Mouse (Mus musculus) ES-E14 (cell line): Measurements from ENCODE around the gene Trpm1. TPM values are rescaled to one million over a fixed set of nuclear protein-coding genes. Genes with fewer than 3 reads are reported as not detected.
"Not testable (repeated sequence)": the region's sequence is repeated elsewhere in the genome, so short reads cannot be mapped to it uniquely, and the experiment has no call there.

Source experiments
- DNase-seq: peaks from one replicate; pipeline ENCODE4 v3.0.0-alpha.2; 2013; ENCODE audit warnings: low read depth, low spot score
- H3K27ac ChIP-seq: 2 replicates; pipeline ENCODE4 v1.5.1; 2012; ENCODE audit warnings: low read depth, mild to moderate bottlenecking, low read length, moderate library complexity, mixed read lengths; ENCODE audit not compliant: poor library complexity, insufficient read depth, severe bottlenecking
- H3K36me3 ChIP-seq: 2 replicates; pipeline ENCODE4 v1.6.1; 2012; ENCODE audit warnings: mild to moderate bottlenecking, low read length, moderate library complexity, mixed read lengths; ENCODE audit not compliant: control insufficient read depth, poor library complexity, insufficient read depth, severe bottlenecking
- H3K4me1 ChIP-seq, 2 experiments: fragments of 150-350 bp in 1 of 2; sonication (generic) in 1 of 2; 2 replicates each; pipeline ENCODE4 v1.6.1; 2012; ENCODE audit warnings: low read length in 2 of 2, mild to moderate bottlenecking in 1 of 2, mixed read lengths in 1 of 2; ENCODE audit not compliant: control insufficient read depth in 2 of 2, insufficient read depth in 2 of 2, poor library complexity in 1 of 2
- H3K4me3 ChIP-seq, 2 experiments: fragments of 150-350 bp in 1 of 2; sonication (generic) in 1 of 2; 2 replicates each; pipeline ENCODE4 v1.5.1; 2012; ENCODE audit warnings: low read length in 2 of 2, low read depth in 1 of 2, mild to moderate bottlenecking in 1 of 2, mixed read lengths in 1 of 2; ENCODE audit not compliant: insufficient read depth in 1 of 2, poor library complexity in 1 of 2, severe bottlenecking in 1 of 2
- H3K9ac ChIP-seq: 2 replicates; pipeline ENCODE4 v1.6.1; 2012; ENCODE audit warnings: low read depth, mild to moderate bottlenecking, low read length, mixed read lengths; ENCODE audit not compliant: poor library complexity, insufficient read depth, severe bottlenecking
- H3K9me3 ChIP-seq: fragments of 150-350 bp; sonication (generic); 2 replicates; pipeline ENCODE4 v1.6.1; 2012; ENCODE audit warnings: low read depth, mild to moderate bottlenecking, low read length; ENCODE audit not compliant: control insufficient read depth, insufficient read depth
- CHD2 ChIP-seq: IDR thresholded peaks from 2 replicates; pipeline ENCODE4 v1.6.1; 2014; ENCODE audit warnings: mild to moderate bottlenecking, low read depth, low read length, inconsistent platforms
- HCFC1 ChIP-seq: IDR thresholded peaks from 2 replicates; pipeline ENCODE4 v1.6.1; 2012; ENCODE audit warnings: low read length, inconsistent platforms, borderline replicate concordance; ENCODE audit not compliant: insufficient read depth
- MAFK ChIP-seq: IDR thresholded peaks from 2 replicates; pipeline ENCODE4 v1.6.1; 2014; ENCODE audit warnings: mild to moderate bottlenecking, low read depth, low read length, inconsistent platforms; ENCODE audit not compliant: insufficient read depth
- ZC3H11A ChIP-seq: IDR thresholded peaks from 2 replicates; pipeline ENCODE4 v1.6.1; 2012; ENCODE audit warnings: low read depth, mild to moderate bottlenecking, inconsistent platforms, low read length, borderline replicate concordance
- ZNF384 ChIP-seq: IDR thresholded peaks from 2 replicates; pipeline ENCODE4 v1.6.1; 2012; ENCODE audit warnings: low read depth, low read length, inconsistent platforms
- in situ Hi-C, 2 experiments: fragments of 600-800 bp; cut with MboI; formaldehyde crosslinking; loops; one replicate each; pipeline ENCODE4 v1.15.1; 2025; ENCODE audit warnings: low sequenced_read_pairs in 2 of 2, inconsistent platforms in 1 of 2; ENCODE audit not compliant: unreplicated experiment in 2 of 2
- total RNA-seq: library from RNA; depleted of rRNA; stranded (reverse); fragments of 300-350 nt; gene quantifications from 2 replicates; pipeline ENCODE4 v1.2.3, GENCODE M21; 2012; rRNA removed

The Trpm1 gene
- 0.53 and 0.94 TPM in 2 replicates for total RNA-seq

- H3K9me3 ChIP-seq: no peaks in the 10 kb centered on the region
- H3K27ac ChIP-seq: no peak within 1 kb of the TSS
- no peak within 1 kb of the TSS for H3K4me3 ChIP-seq
- peaks cover 0 to 5% of the 10 kb centered on the region in 2 experiments; a peak in 2 of 4 replicates for H3K4me1 ChIP-seq
- no peaks in the 10 kb centered on the region for H3K36me3 ChIP-seq
- TF ChIP-seq ZC3H11A (no peak), CHD2 (no peak), HCFC1 (no peak), MAFK (no peak), ZNF384 (no peak)
- in situ Hi-C loops: no loop called here
- DNase-seq: no peak
- no peak within 1 kb of the TSS for H3K9ac ChIP-seq
Observed at GRCm38 (mm10) chr7:64153535-64153934, at the start of gene Trpm1. Gene Trpm1 (plus strand): TSS chr7:64153835.

DNA sequence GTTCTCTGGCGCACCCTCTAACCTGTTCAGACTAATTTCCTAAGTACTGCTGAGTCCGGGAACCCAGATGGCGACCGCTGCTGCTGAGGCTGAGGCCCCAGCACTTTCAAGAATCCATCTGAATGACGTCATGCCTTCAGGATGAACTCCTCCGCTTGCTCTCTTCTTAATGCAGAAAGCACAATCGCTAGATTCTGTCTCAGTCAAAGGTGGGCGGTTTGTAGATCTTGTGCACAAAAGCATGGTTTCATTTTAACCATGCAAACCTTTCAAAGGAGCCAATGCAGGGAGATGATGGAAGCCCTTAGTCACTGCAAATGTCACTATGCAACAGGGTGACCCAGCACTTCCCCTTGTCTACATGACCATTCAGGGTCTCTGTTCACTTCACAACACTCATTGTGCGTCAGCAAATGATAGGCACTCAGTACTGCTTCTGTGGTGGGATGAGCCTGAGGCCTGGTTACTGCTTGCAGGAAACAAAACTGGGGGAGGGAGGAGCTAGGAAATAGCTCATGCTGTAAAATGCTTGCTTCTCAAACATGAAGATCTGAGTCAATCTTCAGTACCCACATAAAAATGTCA is 31.4 kb upstream of the Trpm1 start:
- H3K9me3 ChIP-seq: no peaks in the 10 kb centered on the region
- no peak overlapping the region for H3K27ac ChIP-seq
- no peak for TF ChIP-seq MAFK
- no peaks in the 10 kb centered on the region for H3K4me1 ChIP-seq
- no peak for DNase-seq
- no peaks in the 10 kb centered on the region for H3K36me3 ChIP-seq
- no peak overlapping the region for H3K9ac ChIP-seq
- in situ Hi-C loops: no loop called here
- H3K4me3 ChIP-seq: no peak overlapping the region

GRCm38 (mm10) chr7:64123721-64124120 is 29.9 kb upstream of the Trpm1 start:
- H3K36me3 ChIP-seq: no peaks in the 10 kb centered on the region
- no peak overlapping the region for H3K4me3 ChIP-seq
- H3K9me3 ChIP-seq: no peaks in the 10 kb centered on the region
- no peaks in the 10 kb centered on the region for H3K4me1 ChIP-seq
- H3K27ac ChIP-seq: no peak overlapping the region
- no peak for DNase-seq
- in situ Hi-C loops: no loop called here
- no peak overlapping the region for H3K9ac ChIP-seq
- TF ChIP-seq ZNF384 (no peak), HCFC1 (no peak), ZC3H11A (no peak), MAFK (no peak), CHD2 (no peak)

DNA sequence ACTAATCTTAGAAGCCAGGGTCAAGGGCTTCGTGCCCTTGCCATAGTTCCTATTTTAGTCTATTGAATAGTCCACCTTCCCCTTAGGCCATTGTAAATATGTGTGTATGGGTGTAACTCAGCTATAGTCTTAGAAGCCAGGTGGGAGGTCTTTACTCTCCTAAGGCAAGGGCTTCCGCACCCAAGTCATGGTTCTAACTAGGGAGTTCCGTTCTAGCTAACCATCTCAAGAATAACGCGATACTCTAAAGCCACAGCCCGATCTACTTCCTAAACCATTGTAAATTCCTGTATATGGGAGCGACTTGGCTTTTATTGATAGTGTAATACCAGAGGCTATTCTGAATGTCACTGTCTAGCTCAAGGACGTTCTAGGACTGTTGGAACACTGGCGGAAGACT is 27.6 kb upstream of the Trpm1 start:
- in situ Hi-C loops, H3K9me3 ChIP-seq, H3K27ac ChIP-seq, H3K4me1 ChIP-seq, DNase-seq, H3K9ac ChIP-seq, H3K4me3 ChIP-seq, H3K36me3 ChIP-seq: not testable (repeated sequence)

DNA sequence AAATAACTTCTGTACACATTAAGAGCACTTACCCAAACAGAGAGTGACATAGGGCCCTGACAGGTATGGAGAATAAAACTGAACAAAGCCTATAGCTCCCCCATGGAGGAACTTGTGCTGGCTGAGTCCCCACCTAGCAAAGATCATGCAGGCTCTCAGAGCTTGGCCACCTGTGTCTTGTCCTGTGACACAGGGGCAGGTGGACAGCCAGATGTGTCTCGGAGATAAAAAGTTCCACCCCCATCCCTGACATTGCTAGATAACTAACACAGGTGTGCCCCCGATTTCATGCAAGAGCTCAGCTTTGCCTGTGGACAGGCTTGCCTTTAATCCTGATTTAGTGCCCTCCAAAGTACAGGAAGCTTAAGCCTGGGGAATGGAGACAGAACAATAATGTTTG is 13.8 kb upstream of the Trpm1 start:
- Histone ChIP-seq H3K36me3 (no peaks in the 10 kb centered on the region), H3K4me1 (no peaks in the 10 kb centered on the region), H3K27ac (no peak overlapping the region), H3K9me3 (no peaks in the 10 kb centered on the region), H3K4me3 (no peak overlapping the region), H3K9ac (no peak overlapping the region)
- in situ Hi-C loops: no loop called here
- TF ChIP-seq HCFC1: no peak
- no peak for TF ChIP-seq ZNF384
- no peak for TF ChIP-seq ZC3H11A
- no peak for TF ChIP-seq MAFK
- TF ChIP-seq CHD2: no peak
- DNase-seq: no peak
